Mouse (Mus musculus): ENCODE measurements at regions not wholly inside any gene's neighbourhood (a gene's known extent, or its start where the extent isn't known, plus 50 kb on each side); places are given as distances from the start of the nearest gene placed in this dataset.

- ATAC-seq (ENCODE audit: low FRiP score): no peak
- no peaks in the 10 kb centered on the region for H3K4me1 ChIP-seq (replicated peaks; ENCODE audit: control insufficient read depth, insufficient read depth, low read length)
- H3K36me3 ChIP-seq (ENCODE audit: control insufficient read depth, insufficient read depth, low read length): no peaks in the 10 kb centered on the region
- no peak overlapping the region for H3K4me3 ChIP-seq (ENCODE audit: low read depth, low read length)
- no peaks in the 10 kb centered on the region for H3K27me3 ChIP-seq (ENCODE audit: control insufficient read depth, insufficient read depth, low read length)
- H3K4me2 ChIP-seq (replicated peaks; ENCODE audit: low read depth, low read length): no peak overlapping the region
- H3K9ac ChIP-seq (ENCODE audit: low read depth, low read length): no peak overlapping the region
- 90% methylated on average over 6 of the region's 6 CpGs for WGBS
- no peak overlapping the region for H3K27ac ChIP-seq (ENCODE audit: low read depth, low read length)
- DNase-seq (ENCODE audit: low spot score): no peak
- H3K9me3 ChIP-seq (ENCODE audit: control insufficient read depth, low read length): no peaks in the 10 kb centered on the region
Measured at GRCm38 (mm10) chr3:70224846-70225245, 217.4 kb downstream of the Otol1 start.

DNA sequence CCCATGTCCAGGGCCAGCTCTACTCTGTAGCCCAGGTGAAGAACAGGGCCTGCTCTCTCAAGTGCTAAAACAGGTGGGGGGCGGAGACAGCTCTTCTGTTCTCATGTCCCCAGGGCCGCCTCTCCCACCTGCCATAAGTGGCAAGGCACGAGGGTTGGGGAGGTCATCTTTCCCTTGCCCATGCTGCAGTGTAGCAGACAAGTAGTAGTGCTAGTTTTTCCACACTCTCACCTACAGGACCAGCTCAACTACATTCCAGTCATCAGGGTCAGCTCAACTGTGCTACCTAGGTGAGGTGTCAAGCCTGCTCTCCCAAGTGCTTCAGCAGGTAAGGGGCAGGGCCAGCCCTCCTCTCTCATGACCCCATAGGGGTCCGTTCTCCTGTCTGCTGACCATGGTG is 219.8 kb downstream of the Otol1 start:
- ATAC-seq (ENCODE audit: low FRiP score): no peak
- Histone ChIP-seq H3K4me3 (ENCODE audit: low read depth, low read length) (no peak overlapping the region), H3K9me3 (ENCODE audit: control insufficient read depth, low read length) (no peaks in the 10 kb centered on the region), H3K27ac (ENCODE audit: low read depth, low read length) (no peak overlapping the region), H3K36me3 (ENCODE audit: control insufficient read depth, insufficient read depth, low read length) (no peaks in the 10 kb centered on the region), H3K9ac (ENCODE audit: low read depth, low read length) (no peak overlapping the region), H3K4me1 (replicated peaks; ENCODE audit: control insufficient read depth, insufficient read depth, low read length) (no peaks in the 10 kb centered on the region), H3K27me3 (ENCODE audit: control insufficient read depth, insufficient read depth, low read length) (no peaks in the 10 kb centered on the region), H3K4me2 (replicated peaks; ENCODE audit: low read depth, low read length) (no peak overlapping the region)
- WGBS: 92% methylated on average over 4 of the region's 4 CpGs
- no peak for DNase-seq (ENCODE audit: low spot score)

DNA sequence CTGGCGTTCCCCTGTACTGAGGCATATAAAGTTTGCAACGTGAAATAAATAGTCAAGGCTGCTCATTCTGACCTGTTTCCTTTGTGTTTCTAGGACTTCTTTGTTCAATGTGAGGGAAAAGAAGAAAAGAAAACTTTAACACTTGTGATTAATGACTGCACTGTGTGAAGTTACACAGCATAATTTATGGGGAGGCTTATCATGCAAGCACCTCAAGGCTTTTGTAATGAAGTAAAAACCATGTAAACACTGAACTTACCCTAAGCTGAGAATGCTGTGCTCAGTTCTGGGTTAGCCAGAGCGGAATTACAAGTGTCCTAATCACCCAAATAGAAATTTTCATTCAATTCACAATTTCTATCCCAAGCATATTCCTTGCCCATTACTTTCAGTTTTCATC is 241.2 kb downstream of the Otol1 start:
- DNase-seq (ENCODE audit: low spot score): no peak
- no peak overlapping the region for H3K4me3 ChIP-seq (ENCODE audit: low read depth, low read length)
- no peaks in the 10 kb centered on the region for H3K9me3 ChIP-seq (ENCODE audit: control insufficient read depth, low read length)
- H3K27ac ChIP-seq (ENCODE audit: low read depth, low read length): no peak overlapping the region
- no peak overlapping the region for H3K9ac ChIP-seq (ENCODE audit: low read depth, low read length)
- H3K4me1 ChIP-seq (replicated peaks; ENCODE audit: control insufficient read depth, insufficient read depth, low read length): no peaks in the 10 kb centered on the region
- peak; percentile 43; the same call in 1 of the 2 replicates for ATAC-seq (ENCODE audit: low FRiP score)
- H3K36me3 ChIP-seq (ENCODE audit: control insufficient read depth, insufficient read depth, low read length): no peaks in the 10 kb centered on the region
- H3K4me2 ChIP-seq (replicated peaks; ENCODE audit: low read depth, low read length): no peak overlapping the region
- no peaks in the 10 kb centered on the region for H3K27me3 ChIP-seq (ENCODE audit: control insufficient read depth, insufficient read depth, low read length)
- WGBS: 35% methylated on average over 3 of the region's 3 CpGs

DNA sequence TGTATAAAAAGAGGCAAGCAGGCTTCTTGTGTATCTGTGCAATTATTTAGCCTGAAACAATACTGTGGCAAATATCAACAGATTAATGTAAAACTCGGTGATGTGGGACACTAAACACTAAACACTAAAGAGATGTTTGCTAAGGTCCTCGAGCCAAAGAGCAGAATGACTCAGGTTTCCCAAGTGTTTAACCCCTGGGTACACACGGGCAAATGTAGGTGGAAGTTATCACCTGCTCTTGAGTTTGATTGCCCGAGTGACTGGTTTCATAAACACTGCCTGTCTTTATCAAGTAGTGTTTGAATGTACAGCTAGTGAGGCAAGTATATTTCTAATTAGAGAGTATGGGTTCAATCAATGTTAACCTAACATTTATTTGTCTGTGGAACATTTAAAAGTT is 242.5 kb downstream of the Otol1 start:
- no peaks in the 10 kb centered on the region for H3K4me1 ChIP-seq (replicated peaks; ENCODE audit: control insufficient read depth, insufficient read depth, low read length)
- H3K9me3 ChIP-seq (ENCODE audit: control insufficient read depth, low read length): no peaks in the 10 kb centered on the region
- 80% methylated on average over 4 of the region's 4 CpGs for WGBS
- no peaks in the 10 kb centered on the region for H3K27me3 ChIP-seq (ENCODE audit: control insufficient read depth, insufficient read depth, low read length)
- no peak for ATAC-seq (ENCODE audit: low FRiP score)
- H3K36me3 ChIP-seq (ENCODE audit: control insufficient read depth, insufficient read depth, low read length): no peaks in the 10 kb centered on the region
- no peak overlapping the region for H3K27ac ChIP-seq (ENCODE audit: low read depth, low read length)
- H3K4me3 ChIP-seq (ENCODE audit: low read depth, low read length): no peak overlapping the region
- H3K9ac ChIP-seq (ENCODE audit: low read depth, low read length): no peak overlapping the region
- H3K4me2 ChIP-seq (replicated peaks; ENCODE audit: low read depth, low read length): no peak overlapping the region
- no peak for DNase-seq (ENCODE audit: low spot score)

DNA sequence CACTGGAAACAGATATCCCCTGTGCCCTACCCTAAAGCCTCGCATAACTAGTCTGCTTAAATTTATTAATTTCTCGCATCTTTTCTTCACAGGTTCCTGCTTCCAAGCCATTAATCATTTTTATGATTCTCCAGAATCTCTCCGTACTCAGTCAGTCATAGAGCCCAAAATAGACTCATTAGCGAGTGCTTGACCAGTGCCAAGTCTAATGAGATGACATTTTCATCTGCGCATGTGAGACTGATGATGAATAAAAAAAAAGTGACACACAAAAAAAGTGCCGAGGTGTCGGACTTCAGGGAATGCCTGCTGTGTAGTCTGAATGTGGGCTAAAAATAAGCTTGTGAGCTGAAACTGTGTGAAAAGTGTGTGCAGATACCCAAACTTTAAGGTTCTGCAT is 243.3 kb downstream of the Otol1 start:
- Histone ChIP-seq H3K4me3 (ENCODE audit: low read depth, low read length) (no peak overlapping the region), H3K4me1 (replicated peaks; ENCODE audit: control insufficient read depth, insufficient read depth, low read length) (no peaks in the 10 kb centered on the region), H3K9ac (ENCODE audit: low read depth, low read length) (no peak overlapping the region), H3K36me3 (ENCODE audit: control insufficient read depth, insufficient read depth, low read length) (no peaks in the 10 kb centered on the region), H3K9me3 (ENCODE audit: control insufficient read depth, low read length) (no peaks in the 10 kb centered on the region), H3K27me3 (ENCODE audit: control insufficient read depth, insufficient read depth, low read length) (no peaks in the 10 kb centered on the region), H3K27ac (ENCODE audit: low read depth, low read length) (no peak overlapping the region), H3K4me2 (replicated peaks; ENCODE audit: low read depth, low read length) (no peak overlapping the region)
- 83% methylated on average over 7 of the region's 7 CpGs for WGBS
- ATAC-seq (ENCODE audit: low FRiP score): no peak
- no peak for DNase-seq (ENCODE audit: low spot score)

DNA sequence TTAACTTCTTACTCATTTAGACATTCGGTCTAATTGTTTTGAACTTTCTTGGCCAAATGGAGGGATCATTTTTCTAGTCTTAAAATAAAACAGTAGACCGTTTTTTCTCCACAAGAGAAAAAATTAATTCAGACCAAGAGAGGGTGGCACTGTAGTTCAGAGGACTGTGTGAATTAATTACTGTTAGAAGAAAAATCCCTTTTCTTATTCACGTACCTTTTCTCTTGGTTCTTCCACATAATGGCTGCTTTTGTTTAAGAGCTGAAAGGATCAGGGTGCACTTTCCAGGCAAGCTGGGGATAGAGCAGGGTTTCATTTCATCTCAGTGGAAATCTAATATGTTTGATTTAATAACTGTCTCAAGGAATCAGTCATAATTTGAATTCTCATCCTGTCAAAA is 255.9 kb downstream of the Otol1 start:
- no peak overlapping the region for H3K9ac ChIP-seq (ENCODE audit: low read depth, low read length)
- 56% methylated on average over 3 of the region's 3 CpGs for WGBS
- H3K4me2 ChIP-seq (replicated peaks; ENCODE audit: low read depth, low read length): no peak overlapping the region
- H3K4me1 ChIP-seq (replicated peaks; ENCODE audit: control insufficient read depth, insufficient read depth, low read length): no peaks in the 10 kb centered on the region
- no peaks in the 10 kb centered on the region for H3K27me3 ChIP-seq (ENCODE audit: control insufficient read depth, insufficient read depth, low read length)
- no peak for ATAC-seq (ENCODE audit: low FRiP score)
- H3K27ac ChIP-seq (ENCODE audit: low read depth, low read length): no peak overlapping the region
- H3K9me3 ChIP-seq (ENCODE audit: control insufficient read depth, low read length): no peaks in the 10 kb centered on the region
- H3K36me3 ChIP-seq (ENCODE audit: control insufficient read depth, insufficient read depth, low read length): no peaks in the 10 kb centered on the region
- no peak overlapping the region for H3K4me3 ChIP-seq (ENCODE audit: low read depth, low read length)
- DNase-seq (ENCODE audit: low spot score): no peak

DNA sequence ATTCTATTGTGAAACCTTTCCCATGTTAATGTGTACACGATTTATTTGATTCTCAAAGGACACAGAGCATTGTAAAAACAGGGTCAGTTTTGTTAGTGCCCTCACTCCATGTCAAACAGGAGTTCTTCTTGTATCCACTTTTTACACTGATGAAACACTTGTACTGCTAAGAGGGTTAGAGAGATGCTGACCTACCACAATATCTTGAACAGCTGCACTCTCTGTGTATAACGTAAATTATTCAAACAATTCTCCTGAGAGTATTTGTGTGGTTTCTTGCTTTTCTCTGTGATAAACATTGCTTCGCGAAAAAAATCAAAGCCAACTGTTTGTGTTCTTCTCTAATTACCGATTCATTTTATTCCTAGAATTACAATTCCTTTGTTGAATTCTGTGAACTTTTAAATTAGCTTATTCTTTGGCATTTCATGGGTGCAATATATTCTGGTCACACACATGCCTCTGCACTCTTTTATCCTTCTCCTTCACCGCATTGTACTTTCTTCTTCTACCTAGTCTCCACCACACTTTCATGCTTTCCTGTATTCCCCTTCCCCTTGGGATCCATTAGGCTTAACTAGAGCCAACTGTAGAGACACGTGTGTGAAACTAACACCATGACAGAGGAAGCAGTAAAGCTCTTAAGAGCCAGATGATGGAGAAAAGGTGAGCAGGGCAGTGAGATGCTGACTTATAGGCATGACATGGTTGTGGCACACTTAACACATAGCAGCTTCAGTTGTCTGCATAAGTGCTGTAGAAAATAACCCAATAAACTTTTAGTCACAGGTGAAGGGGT is 281.4 kb downstream of the Otol1 start:
- H3K9me3 ChIP-seq (ENCODE audit: control insufficient read depth, low read length): no peaks in the 10 kb centered on the region
- no peaks in the 10 kb centered on the region for H3K4me1 ChIP-seq (replicated peaks; ENCODE audit: control insufficient read depth, insufficient read depth, low read length)
- H3K9ac ChIP-seq (ENCODE audit: low read depth, low read length): no peak overlapping the region
- H3K4me2 ChIP-seq (replicated peaks; ENCODE audit: low read depth, low read length): no peak overlapping the region
- DNase-seq (ENCODE audit: low spot score) (no peak), ATAC-seq (ENCODE audit: low FRiP score) (no peak)
- 67% methylated on average over 7 of the region's 7 CpGs for WGBS
- no peak overlapping the region for H3K4me3 ChIP-seq (ENCODE audit: low read depth, low read length)
- H3K27me3 ChIP-seq (ENCODE audit: control insufficient read depth, insufficient read depth, low read length): no peaks in the 10 kb centered on the region
- H3K36me3 ChIP-seq (ENCODE audit: control insufficient read depth, insufficient read depth, low read length): no peaks in the 10 kb centered on the region
- no peak overlapping the region for H3K27ac ChIP-seq (ENCODE audit: low read depth, low read length)

GRCm38 (mm10) chr3:70307556-70307955 is 300.1 kb downstream of the Otol1 start:
- no peak overlapping the region for H3K4me3 ChIP-seq (ENCODE audit: low read depth, low read length)
- no peak overlapping the region for H3K27ac ChIP-seq (ENCODE audit: low read depth, low read length)
- H3K4me2 ChIP-seq (replicated peaks; ENCODE audit: low read depth, low read length): no peak overlapping the region
- no peaks in the 10 kb centered on the region for H3K36me3 ChIP-seq (ENCODE audit: control insufficient read depth, insufficient read depth, low read length)
- no peaks in the 10 kb centered on the region for H3K4me1 ChIP-seq (replicated peaks; ENCODE audit: control insufficient read depth, insufficient read depth, low read length)
- no peaks in the 10 kb centered on the region for H3K27me3 ChIP-seq (ENCODE audit: control insufficient read depth, insufficient read depth, low read length)
- no peaks in the 10 kb centered on the region for H3K9me3 ChIP-seq (ENCODE audit: control insufficient read depth, low read length)
- ATAC-seq (ENCODE audit: low FRiP score) (no peak), DNase-seq (ENCODE audit: low spot score) (no peak)
- H3K9ac ChIP-seq (ENCODE audit: low read depth, low read length): no peak overlapping the region
- WGBS: 88% methylated on average over 1 of the region's 1 CpGs

DNA sequence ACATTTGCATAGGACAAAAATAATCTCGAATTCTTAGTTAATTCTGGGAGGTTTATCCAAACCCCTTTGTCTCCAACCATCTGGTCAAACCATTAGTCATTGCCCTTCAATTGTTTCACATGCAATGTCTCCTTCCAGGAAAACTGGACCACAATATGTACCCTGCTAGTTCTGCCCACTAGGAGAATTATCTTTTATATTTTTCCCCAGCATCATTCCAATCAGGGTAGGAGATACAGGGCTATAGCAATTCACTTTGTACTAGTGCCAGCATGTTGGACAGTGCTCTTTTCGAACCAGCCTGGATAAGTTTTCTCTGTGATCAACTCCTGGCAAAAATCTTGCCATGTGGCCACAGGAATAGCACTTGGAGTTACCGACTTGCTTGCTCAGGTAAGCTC is 300.6 kb downstream of the Otol1 start:
- H3K4me3 ChIP-seq (ENCODE audit: low read depth, low read length): no peak overlapping the region
- H3K9ac ChIP-seq (ENCODE audit: low read depth, low read length): no peak overlapping the region
- no peak overlapping the region for H3K4me2 ChIP-seq (replicated peaks; ENCODE audit: low read depth, low read length)
- no peaks in the 10 kb centered on the region for H3K36me3 ChIP-seq (ENCODE audit: control insufficient read depth, insufficient read depth, low read length)
- H3K27me3 ChIP-seq (ENCODE audit: control insufficient read depth, insufficient read depth, low read length): no peaks in the 10 kb centered on the region
- WGBS: 87% methylated on average over 3 of the region's 3 CpGs
- no peak overlapping the region for H3K27ac ChIP-seq (ENCODE audit: low read depth, low read length)
- no peaks in the 10 kb centered on the region for H3K9me3 ChIP-seq (ENCODE audit: control insufficient read depth, low read length)
- ATAC-seq (ENCODE audit: low FRiP score) (no peak), DNase-seq (ENCODE audit: low spot score) (no peak)
- H3K4me1 ChIP-seq (replicated peaks; ENCODE audit: control insufficient read depth, insufficient read depth, low read length): no peaks in the 10 kb centered on the region

Data from hindbrain, embryonic 11.5 days (tissue).